Mouse (Mus musculus) cerebellum, adult 2 months (tissue): ENCODE results near the gene Batf2.

ENCODE experiments used
- CTCF ChIP-seq: fragments of 200-500 bp; IDR thresholded peaks from 2 replicates; pipeline ENCODE4 v1.5.1; 2011; ENCODE audit warnings: low read depth, mild to moderate bottlenecking, control low read depth, low read length, moderate library complexity, borderline replicate concordance; ENCODE audit not compliant: insufficient read depth
- POLR2A ChIP-seq: fragments of 200-500 bp; IDR thresholded peaks from 2 replicates; pipeline ENCODE4 v1.6.1; 2011; ENCODE audit warnings: low read length, control low read depth, borderline replicate concordance; ENCODE audit not compliant: insufficient read depth

DNA sequence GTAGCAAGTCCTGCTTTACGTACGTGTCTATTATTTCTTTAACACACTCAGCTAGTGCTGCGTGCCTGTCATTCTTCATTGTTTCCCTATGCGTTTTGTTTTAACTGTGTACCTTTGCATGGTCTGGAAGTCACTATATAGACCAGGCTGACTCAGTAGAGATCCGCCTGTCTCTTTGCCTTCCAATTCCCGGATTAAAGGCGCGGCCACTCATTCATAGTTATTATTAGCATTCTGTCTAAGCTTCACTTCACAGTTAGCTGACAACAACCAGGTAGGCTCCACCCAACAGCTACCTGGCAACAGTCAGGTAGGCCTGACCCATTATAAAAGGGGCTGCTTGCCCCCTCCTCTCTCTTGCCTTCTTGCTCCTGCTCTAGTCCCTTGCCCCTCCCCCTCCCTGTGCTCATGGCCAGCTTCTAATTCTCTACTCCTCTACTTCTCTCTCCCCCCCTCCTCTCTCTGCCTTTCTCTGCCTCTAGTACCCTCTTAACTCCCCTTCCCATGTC, 22.1 kb upstream of the Batf2 start:
- no peak for TF ChIP-seq CTCF
- no peak for TF ChIP-seq POLR2A
